Mouse (Mus musculus): ENCODE data around the gene Sirt4.
"Not testable (repeated sequence)": the region's sequence is repeated elsewhere in the genome, so short reads cannot be mapped to it uniquely, and the experiment has no call there.

The Sirt4 gene

DNA sequence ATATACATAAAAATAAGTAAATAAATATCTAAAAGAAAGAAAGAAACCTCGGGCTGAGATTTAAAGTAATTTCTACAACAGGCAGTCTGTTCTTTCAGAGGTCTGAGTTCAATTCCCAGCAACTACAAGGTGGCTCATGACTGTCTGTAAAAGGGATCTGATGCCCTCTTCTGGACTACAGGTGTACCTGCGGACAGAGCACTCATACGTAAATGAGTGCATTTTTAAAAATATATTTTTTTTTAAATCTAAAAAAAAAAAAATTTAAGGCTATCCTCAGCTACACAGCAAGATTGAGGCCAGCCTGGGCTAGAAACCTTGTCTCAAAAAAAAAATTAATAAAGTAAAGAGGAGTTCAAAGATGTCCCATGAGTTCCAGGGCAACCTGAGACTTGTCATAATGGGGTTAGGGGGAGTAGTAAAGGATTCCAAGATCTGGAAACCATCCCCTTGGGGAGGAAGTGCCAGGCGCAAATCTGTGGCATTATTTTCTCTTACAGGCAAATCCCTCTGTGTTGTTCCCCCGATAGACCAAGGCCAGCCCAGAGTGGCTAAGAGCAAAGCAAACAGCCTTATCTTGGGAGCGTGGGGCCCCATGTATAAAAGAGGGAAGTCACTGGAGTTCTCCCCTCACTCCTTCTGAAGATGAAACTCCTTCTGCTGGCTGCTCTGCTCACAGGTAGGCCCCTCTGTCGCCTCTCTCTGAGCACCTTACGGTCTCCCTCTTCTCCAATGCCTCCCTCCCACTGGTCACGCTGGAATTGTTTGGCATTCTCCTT, 18.7 kb downstream of the Sirt4 start, which contains the start of gene Pla2g1b:
Gene Pla2g1b, plus strand, starts transcription at position 621 of the 779 bp plus-strand sequence.
- no peak for DNase-seq

DNA sequence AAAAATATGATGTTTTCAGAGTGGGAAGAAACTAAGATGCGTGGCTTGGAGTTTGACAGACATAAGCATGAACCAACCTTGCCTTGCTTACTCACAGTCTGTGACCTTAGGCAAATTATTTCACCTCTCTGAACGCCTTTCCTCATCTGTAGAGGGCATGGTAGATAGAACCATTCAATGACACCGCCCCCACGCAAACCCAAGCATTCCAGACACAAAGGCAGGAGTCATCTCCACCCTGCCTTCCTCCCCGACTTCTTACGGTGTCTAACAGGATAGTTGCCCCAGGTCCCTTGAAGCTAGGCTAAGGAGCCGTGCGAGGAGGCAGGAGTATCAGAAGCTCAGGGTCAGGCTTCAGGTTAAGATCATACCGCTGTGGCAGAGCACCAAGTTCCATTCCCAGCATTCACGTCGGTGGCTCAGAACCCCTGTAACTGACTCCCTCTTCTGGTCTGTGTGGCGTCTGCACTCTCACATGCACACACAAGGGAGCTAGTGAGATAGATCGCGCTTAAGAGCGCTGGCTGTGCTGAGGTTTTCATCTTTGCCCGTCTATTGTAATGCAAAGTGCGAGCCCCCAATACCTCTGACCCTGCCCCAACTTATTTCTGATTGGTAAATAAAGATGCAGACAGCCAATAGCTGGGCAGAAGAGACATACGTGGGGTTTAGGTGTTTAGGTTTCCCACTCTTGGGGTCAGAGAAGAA, 20.0 kb downstream of the Sirt4 start:
- DNase-seq: no peak

DNA sequence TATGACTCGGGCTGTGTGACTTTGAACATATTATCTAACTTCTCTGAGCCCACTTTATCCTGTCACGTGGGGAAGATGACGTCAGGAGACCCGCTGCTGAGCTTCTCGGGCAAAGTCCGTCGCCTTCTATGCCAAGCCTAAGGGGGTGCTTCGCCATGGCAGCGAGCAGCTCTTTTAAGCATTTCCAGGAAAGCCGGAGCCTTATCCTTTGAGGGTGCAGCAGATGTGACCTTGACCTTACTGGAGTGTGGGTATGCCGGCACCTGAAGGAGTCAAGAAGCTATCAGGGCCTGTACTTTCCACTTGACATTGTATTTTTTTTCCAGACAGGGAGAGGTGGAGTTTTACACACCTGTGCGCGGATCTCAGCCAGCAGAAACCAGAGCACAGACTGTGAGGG, 25.6 kb downstream of the Sirt4 start:
- DNase-seq: no peak

DNA sequence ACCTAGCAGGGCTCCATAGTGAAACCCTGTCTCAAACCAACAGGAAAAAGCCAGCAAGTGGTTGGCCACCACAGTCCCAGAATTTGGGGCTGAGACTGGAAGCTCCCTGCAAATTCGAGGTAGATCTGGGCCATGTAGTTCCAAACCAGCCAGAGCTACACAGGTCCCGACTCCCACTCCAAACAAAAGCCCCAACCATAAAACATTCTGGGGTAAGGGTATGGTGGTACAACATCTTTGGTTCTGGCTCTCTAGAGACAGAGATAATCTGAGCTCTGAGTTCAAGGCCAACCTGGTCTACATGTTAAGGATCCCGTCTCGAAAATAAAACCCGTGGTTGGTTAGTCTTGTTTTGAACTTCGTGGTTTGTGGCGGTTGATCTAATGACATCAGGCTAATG, 28.7 kb downstream of the Sirt4 start:
- DNase-seq: no peak

DNA sequence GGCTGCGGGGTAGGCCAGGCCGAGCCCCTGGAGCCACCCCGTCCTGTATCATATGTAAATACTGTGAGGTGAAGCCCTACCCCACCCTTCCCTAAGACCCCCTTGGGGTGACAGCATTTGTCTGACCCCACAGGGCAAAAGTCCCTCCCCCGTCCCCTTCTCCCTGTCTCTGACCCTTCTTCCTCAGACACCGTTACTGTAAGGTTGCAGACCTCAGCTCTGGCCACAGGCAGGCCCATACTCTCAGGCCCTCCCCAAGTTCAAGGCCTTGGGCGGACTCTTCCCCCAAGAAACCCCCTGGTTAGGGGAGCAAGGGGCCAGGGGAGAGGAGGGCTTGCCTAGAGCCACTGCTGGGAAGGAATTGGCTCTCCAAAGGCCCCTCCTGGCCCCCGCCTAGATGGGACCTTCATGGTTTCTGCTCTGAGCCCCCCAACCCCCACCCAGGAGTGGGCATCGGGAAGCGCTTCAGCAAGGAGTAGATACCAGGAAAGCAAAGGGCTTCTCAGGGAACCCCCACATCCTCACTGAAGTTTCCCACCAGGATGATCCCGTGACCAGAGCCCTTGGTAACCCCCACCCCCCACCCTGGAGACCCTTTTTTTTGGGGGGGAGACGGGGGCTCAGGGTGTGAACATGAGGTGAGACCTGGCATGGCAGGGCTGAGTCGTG, 30.0 kb downstream of the Sirt4 start:
- DNase-seq: no peak

DNA sequence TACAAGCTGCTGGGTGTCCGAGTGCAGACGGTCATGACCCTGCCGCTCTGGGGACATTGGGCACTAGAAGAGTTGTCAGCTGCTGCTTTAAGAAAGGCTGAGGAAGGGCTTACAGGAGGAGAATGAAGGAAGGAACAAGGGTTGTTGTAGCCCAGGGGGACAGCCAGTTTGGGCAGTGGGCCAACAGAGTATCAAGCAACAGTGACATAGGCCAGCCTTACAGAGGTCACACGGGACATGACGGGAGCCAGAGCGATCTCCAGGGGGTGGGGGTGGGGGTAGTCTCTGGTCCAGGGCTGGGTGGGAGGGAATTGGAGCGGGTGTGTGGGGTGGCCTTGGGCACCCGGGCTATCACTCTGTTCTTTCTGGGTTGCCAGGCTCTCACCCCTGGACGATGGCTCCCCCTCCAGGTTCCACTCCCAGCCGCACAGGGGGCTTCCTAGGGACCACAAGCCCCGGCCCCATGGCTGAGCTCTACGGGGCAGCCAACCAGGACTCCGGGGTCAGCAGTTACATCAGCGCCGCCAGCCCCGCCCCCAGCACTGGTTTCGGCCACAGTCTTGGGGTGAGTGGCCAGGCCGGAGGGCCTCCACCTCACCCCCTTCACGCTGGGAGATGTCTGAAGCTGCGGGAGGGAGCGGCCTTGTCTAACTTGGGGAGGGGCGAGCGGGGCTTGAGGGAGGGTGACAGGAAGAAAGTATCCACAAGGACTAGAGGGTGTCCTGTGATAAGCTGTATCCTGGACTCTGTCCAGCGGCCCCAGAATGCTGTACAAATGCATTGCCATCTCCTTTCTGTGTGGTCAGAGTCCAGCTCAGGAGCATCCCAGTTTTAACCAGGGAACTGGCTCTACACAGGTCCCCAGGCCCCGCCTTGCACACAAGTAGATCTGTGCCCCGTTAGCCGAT, 33.9 kb downstream of the Sirt4 start:
- no peak for DNase-seq

DNA sequence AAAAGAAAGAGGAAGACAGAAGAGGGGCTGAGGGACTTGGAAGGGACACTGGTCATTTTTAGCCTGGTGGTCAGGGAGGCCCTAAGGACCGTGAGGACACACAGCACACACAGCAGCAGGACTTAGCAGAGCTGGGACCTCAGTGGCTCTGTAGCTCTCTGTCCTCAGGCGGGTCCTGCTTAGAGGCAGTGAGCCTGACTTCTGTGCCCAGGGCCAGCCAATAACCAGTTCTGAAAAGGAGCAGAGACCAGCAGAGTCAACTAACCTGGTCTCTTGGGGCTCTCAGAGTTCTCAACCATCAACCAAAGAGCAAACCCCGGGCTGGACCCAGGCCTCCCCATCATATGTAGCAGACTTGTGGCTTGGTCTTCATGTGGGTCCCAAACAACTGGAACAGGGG, 35.3 kb downstream of the Sirt4 start:
- DNase-seq: no peak

DNA sequence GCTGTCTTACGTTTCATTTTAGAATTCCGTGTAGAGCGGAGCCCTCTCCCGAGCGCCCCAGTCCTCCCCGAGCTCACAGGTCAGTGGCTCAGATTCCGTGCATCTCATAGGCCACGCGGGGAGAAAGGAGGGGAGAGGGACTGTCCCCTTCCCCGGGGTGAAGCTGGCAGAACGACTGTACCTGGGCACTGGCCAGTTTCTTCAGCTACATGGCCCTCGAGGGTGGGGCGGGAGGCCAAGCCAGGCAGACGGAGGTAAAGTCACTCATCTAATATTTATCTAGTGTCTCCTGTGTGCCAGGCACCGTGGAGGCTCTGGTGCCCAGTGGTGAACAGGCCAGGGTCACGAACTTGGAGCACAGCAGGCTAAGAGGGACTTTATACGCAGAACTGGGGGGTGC, 37.4 kb downstream of the Sirt4 start:
- DNase-seq: no peak

DNA sequence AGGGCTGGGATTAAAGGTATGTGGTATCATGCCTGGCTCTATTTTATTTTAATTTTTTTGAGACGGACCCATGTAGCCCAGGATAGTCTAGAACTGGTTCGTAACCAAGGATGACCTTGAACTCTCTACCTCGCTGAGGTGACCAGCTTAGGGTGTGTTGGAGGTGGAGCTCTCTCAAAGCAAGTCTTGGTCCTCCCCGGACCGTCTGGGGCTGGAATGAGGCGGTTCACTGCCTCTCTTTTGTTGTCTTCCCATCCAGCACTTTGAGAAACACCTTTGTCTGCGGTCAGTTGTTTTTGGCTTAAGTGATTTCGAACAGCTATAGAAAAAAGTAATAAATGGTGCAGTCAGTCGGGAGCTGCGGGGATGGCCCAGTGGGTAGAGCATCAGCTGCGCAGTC, 40.4 kb downstream of the Sirt4 start:
- no peak for DNase-seq

DNA sequence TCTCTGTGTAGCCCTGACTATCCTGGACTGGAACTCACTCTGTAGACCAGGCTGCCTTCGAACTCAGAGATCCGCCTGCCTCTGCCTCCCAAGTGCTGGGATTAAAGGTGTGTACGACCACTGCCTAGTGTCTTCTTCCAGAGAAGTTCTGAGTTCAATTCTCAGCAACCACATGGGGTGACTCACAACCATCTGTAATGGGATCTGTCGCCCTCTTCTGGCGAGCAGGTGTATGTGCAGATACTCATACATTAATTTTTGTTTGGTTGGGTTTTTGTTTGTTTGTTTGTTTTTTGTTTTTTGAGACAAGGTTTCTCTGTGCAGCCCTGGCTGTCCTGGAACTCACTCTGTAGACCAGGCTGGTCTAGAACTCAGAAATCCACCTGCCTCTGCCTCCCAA, 41.9 kb downstream of the Sirt4 start:
- DNase-seq: not testable (repeated sequence)

DNA sequence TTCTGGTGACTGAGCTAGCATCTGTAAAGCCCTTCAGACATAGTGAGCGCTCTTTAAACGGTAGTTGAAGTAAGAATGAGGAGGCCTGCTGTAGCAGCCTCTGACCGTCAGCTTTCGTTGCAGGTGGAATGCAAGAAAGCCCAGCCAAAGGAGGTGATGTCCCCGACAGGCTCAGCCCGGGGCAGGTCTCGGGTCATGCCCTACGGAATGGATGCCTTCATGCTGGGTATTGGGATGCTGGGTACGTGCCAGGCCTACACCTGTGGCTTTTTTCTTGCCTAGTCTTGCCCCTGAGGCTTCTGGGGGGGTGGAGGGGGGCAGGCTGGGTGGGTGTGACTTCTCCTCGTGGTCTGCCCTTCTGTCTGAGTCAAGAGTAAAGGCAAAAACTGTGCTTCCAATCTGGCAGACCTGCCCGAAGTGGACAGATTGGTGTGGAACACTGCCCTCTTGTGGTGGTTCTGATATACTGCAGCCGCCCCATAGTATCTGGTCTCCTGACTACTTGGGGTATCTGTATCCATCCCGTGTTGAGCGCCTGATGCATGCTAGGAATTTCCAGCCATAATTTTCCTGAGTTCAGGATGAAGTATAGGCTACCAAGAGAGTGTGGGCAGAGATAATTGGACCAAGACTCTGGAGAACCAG, 43.2 kb downstream of the Sirt4 start:
- DNase-seq: peak; percentile 67

DNA sequence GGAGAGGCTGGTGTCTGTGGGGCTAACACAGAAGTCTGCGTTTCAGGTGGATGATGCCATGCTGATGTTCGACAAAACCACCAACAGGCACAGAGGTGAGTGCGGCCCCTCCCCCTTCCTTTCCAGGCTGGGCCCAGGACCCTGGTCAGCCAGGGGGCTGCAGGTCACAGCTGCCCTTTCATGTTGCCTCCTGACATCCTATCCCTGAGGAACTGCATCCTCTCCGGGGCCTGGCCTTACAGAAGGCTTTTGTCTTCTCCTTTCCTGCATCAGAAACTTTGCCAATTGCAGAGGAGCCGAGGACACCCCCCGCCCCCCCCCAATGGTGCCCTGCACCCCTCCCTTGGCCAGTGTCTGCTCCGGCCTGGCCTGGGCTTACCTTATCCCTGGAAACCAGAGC, 45.9 kb downstream of the Sirt4 start:
- DNase-seq: no peak

DNA sequence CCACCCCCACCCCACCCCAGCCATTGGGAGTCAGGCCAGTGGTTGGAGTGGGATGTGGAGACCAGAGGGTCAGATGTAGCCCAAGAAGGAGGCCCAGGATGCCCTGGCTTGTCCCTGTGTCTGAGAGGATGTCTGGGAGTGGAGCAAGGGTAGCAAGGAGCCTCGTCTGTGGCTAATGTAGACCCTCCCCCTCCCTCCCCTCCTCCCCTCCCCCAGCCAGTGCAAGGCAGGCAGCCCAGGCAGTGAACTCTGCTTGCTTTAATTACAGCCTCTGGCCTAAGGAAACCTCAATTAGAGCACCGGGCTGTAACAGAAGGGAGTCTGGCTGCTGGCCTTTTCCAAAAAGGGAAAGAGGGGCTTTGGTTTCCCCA, 46.6 kb downstream of the Sirt4 start:
- DNase-seq: no peak

DNA sequence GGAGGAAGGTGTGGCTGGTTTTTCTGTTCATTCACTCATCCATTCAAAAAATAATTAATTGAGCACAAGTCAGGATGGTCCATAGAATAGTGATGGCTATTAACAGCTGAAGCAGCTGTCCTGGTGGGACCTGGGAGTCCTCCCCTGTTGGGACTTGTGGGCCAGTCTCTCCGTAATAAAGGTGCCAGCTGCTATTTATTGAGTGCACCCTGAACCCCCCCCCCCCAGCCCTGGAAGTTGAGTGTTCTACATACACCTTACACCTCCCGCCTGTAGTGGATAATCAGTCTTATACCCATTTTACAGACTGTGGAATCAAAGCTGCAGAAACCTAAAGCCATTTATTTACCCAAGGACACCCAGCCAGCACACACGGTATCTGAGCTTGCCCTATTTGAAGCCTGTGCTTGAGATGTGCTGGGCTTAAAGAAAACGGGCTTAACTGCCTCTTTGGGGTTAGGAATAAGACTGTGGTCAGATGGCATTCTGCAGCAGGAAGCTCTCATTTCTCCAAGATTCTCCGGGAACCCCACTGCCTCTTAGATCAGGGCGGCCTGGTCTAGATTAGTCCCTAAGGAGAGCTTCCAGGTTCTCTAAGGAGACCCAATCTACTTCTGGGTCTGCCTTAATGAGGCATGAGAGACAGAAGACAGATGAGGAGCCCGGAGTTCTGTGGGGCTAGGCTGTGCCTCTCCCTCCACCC, 47.1 kb downstream of the Sirt4 start:
- DNase-seq: no peak

DNA sequence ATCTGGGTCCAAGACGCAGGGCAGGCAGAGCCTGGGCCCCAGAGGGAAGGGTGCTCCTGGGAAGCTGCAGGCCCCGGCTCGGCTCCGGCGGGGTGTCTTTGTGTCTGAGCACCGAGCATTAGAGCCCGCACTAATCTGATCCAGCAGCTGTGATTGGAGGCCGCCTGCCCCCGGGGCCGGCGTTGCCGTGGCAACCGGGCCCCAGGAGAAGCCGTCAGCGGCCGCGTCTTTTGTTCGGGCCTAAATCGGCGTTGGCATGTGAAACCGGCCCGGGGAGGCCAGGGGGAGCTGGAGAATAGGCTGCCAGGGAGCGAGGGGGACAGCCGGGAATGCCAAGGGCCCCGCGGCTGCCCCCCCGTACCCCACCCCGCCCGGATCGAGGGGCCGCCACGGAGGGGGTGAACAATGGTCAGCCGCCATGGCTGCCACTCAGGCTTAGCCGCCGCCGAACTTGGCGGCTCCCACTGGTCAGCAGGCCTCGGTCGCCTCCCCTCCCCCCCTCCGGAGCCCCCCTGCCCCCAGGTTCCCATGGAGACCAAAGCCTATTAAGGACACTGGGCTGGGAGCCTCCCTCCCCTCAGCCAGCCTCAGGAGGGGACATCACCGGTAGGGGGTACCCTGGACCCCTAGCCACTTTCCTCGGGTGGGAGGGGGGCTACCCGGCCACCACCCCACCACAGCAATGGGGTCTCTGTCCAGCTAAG, 48.0 kb downstream of the Sirt4 start:
- DNase-seq: peak; percentile 86

DNA sequence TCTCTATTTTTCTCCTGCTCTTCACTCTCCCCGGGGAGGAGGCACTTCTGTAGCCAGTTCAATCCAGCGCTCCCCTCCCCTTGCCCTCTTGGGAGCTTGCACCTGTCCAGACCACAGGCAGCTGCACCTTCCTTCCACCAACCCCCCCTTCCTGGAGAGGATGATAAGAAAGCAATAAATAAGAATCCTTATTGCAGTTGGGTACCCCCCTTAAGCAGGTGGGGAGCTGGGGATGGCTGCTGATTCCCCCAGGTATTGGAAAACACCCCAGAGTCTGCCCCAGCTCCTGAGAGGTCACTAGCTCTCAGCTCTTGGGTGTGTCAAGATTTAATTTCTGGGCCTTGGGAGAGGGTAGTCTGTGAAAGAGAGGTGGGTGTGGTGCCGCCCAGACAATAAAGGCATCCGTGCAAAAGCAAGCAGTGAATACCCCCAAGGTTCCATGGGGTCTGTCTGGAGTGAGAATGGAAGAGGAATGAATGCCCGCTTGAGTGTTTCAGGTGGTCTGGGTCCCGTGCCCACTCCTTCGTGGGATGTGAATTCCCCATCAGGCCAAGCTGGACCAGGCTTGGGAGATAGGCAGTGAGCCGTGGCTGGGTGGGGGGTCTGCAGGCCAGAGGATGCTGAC, 48.7 kb downstream of the Sirt4 start:
- DNase-seq: no peak

DNA sequence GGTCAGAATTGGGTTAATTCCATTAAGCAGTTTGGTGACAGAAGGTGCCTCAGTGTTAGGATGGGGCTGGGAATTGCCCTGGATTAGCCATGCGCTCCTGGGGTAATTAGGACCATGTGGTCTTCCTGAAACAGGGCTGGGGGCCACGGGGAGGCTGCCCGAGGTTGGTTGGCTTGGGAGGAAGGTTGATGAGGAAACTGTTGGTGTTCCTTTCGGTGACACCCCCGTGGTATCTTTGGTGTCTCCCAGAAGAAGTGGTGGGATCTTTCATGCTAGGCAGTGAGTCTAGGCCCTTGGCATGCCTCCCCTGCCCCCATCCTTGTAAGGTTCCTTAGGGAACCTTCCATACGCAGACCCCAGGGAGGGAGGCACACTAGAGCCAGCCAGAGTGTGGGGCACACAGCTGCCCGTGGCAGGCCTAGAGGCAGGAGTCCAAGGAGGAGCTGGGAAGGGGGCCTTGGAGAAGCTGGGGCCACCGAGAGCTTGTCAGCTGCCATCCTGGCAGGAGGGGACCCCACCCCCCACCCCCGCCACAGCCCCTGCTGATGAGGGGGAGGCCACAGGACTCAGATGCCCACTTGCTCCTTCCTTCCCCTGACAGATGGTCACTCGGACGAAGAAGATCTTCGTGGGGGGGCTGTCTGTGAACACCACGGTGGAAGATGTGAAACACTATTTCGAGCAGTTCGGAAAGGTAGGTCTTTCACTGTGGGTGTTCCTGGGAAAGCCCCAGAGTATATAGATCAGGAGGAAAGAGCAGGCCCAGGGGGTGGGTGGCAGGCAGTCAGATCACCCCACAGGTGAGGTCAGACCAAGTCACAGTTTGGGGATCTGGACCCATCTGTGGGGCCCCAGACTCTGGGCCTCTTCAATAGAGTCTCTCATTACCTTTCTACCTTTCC, 49.4 kb downstream of the Sirt4 start:
- DNase-seq: no peak

DNA sequence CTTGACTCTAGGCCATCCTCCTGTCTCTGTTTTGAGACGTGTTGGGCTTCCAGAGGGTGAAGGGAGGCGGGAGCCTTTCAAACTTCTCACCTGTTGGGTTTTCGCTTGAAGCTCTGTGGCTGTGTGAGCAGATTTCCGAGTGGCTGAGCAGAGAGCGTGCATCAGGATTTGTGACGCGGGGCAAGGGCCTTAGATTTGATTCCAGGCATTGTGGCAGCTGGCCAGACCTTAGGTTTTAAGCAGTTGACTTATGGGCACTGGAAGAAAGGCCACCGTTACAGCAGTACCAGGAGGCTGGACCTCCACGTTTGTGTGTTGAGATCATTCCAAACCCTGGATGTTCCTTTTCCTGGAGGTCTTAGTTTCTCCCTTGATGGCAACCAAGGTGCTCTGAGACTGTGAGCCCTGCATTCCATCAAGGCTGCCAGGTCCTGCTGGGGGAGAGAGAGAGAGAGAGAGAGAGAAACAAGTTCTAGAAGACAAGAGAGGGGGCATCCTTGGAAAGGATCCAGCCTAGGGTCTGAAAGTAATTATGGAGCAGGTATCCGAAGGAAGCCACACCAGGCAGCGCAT, 50.2 kb downstream of the Sirt4 start:
- no peak for DNase-seq

DNA sequence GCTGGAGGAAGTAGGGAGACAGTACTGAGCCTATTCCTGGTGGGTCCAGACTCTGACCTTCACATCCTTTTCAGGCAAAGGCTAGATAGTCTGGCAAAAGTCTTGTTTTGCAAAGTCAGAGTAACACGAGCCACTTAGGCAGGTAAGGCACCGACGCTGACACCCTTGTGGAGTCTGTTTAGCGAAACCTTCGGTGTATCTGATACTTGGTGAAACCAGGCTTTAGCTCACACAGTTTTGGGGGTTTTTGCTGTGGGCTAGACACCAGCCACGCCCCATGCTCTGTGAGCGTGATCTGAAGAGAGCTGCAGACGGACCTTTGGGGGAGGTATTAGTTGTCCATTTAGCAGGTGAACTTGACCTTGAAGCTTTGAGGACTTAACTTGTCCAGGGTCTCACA, 51.3 kb downstream of the Sirt4 start:
- no peak for DNase-seq

Data from cerebellum, adult 11-12 months (tissue).